Mouse (Mus musculus): Measurements from ENCODE around the gene B3gat3. TPM values are rescaled to one million over a fixed set of nuclear protein-coding genes. Genes with fewer than 3 reads are reported as not detected.
A peak's percentile ranks its signal among the peaks of the same experiment; 100 is the strongest.
"Not testable (repeated sequence)": the region's sequence is repeated elsewhere in the genome, so short reads cannot be mapped to it uniquely, and the experiment has no call there.

The B3gat3 gene
- polyA plus RNA-seq, 1 experiment from 2014 or later = 32.8 TPM

DNA sequence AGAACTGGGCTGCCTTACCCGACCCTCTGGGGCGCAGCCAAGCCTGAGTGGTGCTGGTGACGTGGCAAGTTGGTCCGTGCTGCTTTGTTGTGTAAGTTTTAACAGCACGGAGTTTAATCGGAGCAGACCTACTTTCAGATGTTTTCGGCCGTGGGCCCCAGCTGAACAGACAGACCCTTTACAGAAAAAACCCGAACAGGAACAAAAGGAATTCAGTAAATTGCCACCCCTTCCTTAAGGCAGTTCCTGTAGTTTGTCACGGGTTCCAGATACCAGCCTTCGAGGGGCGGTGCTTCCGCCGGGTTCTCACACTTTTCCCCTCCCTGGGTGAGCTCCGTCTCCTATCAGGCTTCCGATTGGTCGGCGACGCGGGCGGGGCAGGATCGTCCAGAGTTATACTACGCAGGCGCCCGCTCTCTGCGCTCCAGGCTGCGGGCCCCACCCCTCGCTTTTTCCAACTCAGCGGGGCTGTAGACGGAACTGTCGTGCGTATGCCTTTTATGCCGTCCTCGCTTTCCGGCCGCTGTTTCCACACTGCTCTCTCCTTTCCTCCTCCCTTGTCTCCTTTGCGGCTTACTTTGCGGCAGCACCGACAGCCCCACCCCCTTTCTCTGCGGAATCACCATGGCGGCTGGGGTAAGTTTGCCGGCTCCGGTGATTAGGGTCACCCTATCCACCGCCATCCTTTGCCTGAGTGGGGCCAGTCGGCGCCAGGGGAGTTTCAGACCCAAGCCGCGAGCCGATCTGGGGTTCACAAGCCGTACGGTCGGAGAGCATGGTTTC lies 46.6 kb downstream of the B3gat3 start, which contains the start of gene Eef1g:
Gene Eef1g, plus strand, starts transcription at position 452 of the 783 bp plus-strand sequence.
- Histone ChIP-seq H3K4me1 (ENCODE audit: control insufficient read depth, insufficient read depth, low read length) (no peaks in the 10 kb centered on the region), H3K4me2 (ENCODE audit: low read depth, low read length) (peak within 1 kb of the TSS; percentile 62), H3K4me3 (ENCODE audit: low read depth, low read length) (peak within 1 kb of the TSS; percentile 59), H3K27me3 (ENCODE audit: control insufficient read depth, insufficient read depth, low read length) (no peaks in the 10 kb centered on the region), H3K9ac (replicated peaks; ENCODE audit: low read length) (peak within 1 kb of the TSS; percentile 66), H3K9me3 (replicated peaks; ENCODE audit: control insufficient read depth, low read length) (no peaks in the 10 kb centered on the region), H3K36me3 (replicated peaks; ENCODE audit: control insufficient read depth, insufficient read depth, low read depth, low read length) (peaks cover 6% of the 10 kb centered on the region), H3K27ac (replicated peaks; ENCODE audit: low read depth, low read length) (peak within 1 kb of the TSS; percentile 78)
- under 1% methylated on average over 52 of the region's 52 CpGs for WGBS
- ATAC-seq (replicated peaks; ENCODE audit: insufficient number of reproducible peaks, low FRiP score, low TSS enrichment, low read depth) = peak; percentile 99
- peak; percentile 99 for DNase-seq (ENCODE audit: low spot score)

DNA sequence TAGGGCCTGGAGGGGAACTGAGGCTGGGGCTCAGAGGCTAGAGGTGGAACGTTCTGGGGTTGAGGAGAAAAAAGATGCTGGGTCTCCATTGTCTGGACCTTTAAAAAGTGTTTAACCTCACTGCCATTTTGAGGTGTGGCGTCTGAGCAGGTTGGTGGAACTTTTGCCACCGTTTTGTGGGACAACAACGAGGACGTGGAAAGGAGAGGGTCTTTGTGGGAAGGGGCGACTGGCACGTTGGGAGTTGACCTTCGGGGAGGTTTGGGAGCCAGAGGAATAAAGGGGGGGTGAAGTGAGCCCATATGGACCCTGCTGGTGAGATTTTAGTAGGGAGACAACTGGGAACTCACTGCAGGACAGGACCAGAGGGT lies 47.2 kb downstream of the B3gat3 start:
- H3K36me3 ChIP-seq (replicated peaks; ENCODE audit: control insufficient read depth, insufficient read depth, low read depth, low read length) = peaks cover 6% of the 10 kb centered on the region
- DNase-seq (ENCODE audit: low spot score) (no peak), ATAC-seq (replicated peaks; ENCODE audit: insufficient number of reproducible peaks, low FRiP score, low TSS enrichment, low read depth) (no peak)
- peak overlapping the region; percentile 62 for H3K4me2 ChIP-seq (ENCODE audit: low read depth, low read length)
- WGBS = under 1% methylated on average over 8 of the region's 8 CpGs
- H3K9ac ChIP-seq (replicated peaks; ENCODE audit: low read length) = peak overlapping the region; percentile 66
- H3K4me1 ChIP-seq (ENCODE audit: control insufficient read depth, insufficient read depth, low read length) = no peaks in the 10 kb centered on the region
- H3K27ac ChIP-seq (replicated peaks; ENCODE audit: low read depth, low read length) = peak overlapping the region; percentile 48; the same call in 1 of the 2 replicates
- H3K4me3 ChIP-seq (ENCODE audit: low read depth, low read length) = peak overlapping the region; percentile 59
- H3K9me3 ChIP-seq (replicated peaks; ENCODE audit: control insufficient read depth, low read length) = no peaks in the 10 kb centered on the region
- H3K27me3 ChIP-seq (ENCODE audit: control insufficient read depth, insufficient read depth, low read length) = no peaks in the 10 kb centered on the region

DNA sequence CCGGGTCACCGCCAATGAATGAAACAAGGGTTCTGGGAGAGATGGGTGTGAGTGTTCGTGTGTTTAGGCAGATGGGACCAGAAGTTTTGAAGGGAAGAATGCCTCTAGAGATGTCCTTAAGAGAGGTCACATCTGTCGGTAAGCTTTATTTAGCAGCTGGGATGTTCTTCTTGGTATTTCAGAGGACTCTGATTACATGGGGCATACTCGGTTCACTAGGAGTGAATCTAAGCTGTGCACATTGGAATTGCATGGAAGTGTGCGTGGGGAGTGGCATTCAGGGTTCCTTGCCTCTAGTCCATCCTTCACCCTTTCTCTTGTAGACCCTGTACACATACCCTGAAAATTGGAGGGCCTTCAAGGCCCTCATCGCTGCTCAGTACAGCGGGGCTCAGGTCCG lies 47.7 kb downstream of the B3gat3 start:
- Histone ChIP-seq H3K9ac (replicated peaks; ENCODE audit: low read length) (peak overlapping the region; percentile 66), H3K4me2 (ENCODE audit: low read depth, low read length) (peak overlapping the region; percentile 62), H3K27me3 (ENCODE audit: control insufficient read depth, insufficient read depth, low read length) (no peaks in the 10 kb centered on the region), H3K36me3 (replicated peaks; ENCODE audit: control insufficient read depth, insufficient read depth, low read depth, low read length) (peaks cover 5% of the 10 kb centered on the region), H3K4me1 (ENCODE audit: control insufficient read depth, insufficient read depth, low read length) (no peaks in the 10 kb centered on the region), H3K27ac (replicated peaks; ENCODE audit: low read depth, low read length) (no peak overlapping the region), H3K4me3 (ENCODE audit: low read depth, low read length) (peak overlapping the region; percentile 59), H3K9me3 (replicated peaks; ENCODE audit: control insufficient read depth, low read length) (no peaks in the 10 kb centered on the region)
- DNase-seq (ENCODE audit: low spot score) = no peak
- WGBS = 5% methylated on average over 9 of the region's 9 CpGs
- no peak for ATAC-seq (replicated peaks; ENCODE audit: insufficient number of reproducible peaks, low FRiP score, low TSS enrichment, low read depth)

DNA sequence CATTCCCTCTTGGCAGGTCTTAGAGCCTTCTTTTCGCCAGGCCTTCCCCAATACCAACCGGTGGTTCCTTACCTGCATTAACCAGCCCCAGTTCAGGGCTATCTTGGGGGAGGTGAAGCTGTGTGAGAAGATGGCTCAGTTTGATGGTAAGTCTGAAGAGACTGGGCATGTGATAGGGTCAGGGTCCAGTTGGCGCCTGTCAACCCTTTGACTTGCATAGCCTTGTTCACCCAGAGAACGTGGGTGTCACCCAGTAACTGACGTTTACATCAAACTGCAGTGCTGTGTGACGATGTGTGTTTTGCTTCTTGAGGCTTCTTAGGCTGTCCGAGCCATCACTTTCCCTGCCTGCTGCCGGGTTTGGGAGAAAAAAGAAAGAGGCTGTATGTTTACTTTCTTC lies 52.3 kb downstream of the B3gat3 start:
- not testable (repeated sequence) for DNase-seq (ENCODE audit: low spot score); H3K27ac ChIP-seq (replicated peaks; ENCODE audit: low read depth, low read length); ATAC-seq (replicated peaks; ENCODE audit: insufficient number of reproducible peaks, low FRiP score, low TSS enrichment, low read depth); H3K36me3 ChIP-seq (replicated peaks; ENCODE audit: control insufficient read depth, insufficient read depth, low read depth, low read length); H3K9ac ChIP-seq (replicated peaks; ENCODE audit: low read length); H3K9me3 ChIP-seq (replicated peaks; ENCODE audit: control insufficient read depth, low read length); H3K4me3 ChIP-seq (ENCODE audit: low read depth, low read length); H3K4me2 ChIP-seq (ENCODE audit: low read depth, low read length); H3K27me3 ChIP-seq (ENCODE audit: control insufficient read depth, insufficient read depth, low read length); H3K4me1 ChIP-seq (ENCODE audit: control insufficient read depth, insufficient read depth, low read length)
- WGBS = 87% methylated on average over 8 of the region's 8 CpGs

DNA sequence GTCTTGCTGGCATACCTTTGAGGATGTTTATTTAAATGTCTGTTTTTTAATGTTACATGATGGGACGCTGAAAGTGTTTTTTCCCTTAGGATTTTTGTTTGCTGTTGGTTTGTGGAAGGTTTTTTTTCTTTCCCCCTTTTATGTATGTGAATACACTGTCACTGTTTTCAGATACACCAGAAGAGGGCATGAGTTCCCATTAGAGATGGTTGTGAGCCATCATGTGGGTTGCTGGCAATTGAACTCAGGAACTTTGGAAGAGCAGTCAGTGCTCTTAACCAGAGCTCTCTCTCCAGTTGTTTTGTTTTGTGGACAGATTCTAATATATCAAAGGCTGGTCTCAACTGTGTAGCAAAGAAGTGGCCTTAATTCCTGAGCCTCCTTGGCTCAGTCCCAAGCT lies 54.5 kb downstream of the B3gat3 start:
- peaks cover 19% of the 10 kb centered on the region for H3K36me3 ChIP-seq (replicated peaks; ENCODE audit: control insufficient read depth, insufficient read depth, low read depth, low read length)
- WGBS = 83% methylated on average over 1 of the region's 1 CpGs
- no peak for ATAC-seq (replicated peaks; ENCODE audit: insufficient number of reproducible peaks, low FRiP score, low TSS enrichment, low read depth)

DNA sequence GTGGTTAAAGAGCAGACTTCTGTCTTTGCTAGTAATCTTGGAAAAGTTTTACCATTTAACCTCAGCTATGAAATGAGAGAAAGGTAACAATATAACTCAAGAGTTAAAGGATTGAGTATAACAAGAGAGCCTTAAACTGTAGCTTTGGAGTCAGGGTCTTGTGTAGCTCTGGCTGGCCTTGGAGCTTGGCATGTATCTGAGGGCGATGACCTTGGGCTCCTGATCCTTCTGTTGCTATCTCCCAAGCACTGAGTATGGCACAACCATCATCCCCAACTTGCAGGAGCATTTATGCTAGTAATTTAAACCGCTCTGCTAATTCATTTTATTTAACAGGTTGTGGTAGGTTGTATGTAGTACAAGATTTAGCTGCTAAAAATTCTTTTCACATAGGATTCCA lies 55.3 kb downstream of the B3gat3 start:
- Histone ChIP-seq H3K27me3 (ENCODE audit: control insufficient read depth, insufficient read depth, low read length) (no peaks in the 10 kb centered on the region), H3K36me3 (replicated peaks; ENCODE audit: control insufficient read depth, insufficient read depth, low read depth, low read length) (peaks cover 19% of the 10 kb centered on the region), H3K9ac (replicated peaks; ENCODE audit: low read length) (no peak overlapping the region), H3K27ac (replicated peaks; ENCODE audit: low read depth, low read length) (no peak overlapping the region), H3K4me2 (ENCODE audit: low read depth, low read length) (no peak overlapping the region), H3K4me1 (ENCODE audit: control insufficient read depth, insufficient read depth, low read length) (no peaks in the 10 kb centered on the region), H3K9me3 (replicated peaks; ENCODE audit: control insufficient read depth, low read length) (no peaks in the 10 kb centered on the region), H3K4me3 (ENCODE audit: low read depth, low read length) (no peak overlapping the region)
- ATAC-seq (replicated peaks; ENCODE audit: insufficient number of reproducible peaks, low FRiP score, low TSS enrichment, low read depth) (no peak), DNase-seq (ENCODE audit: low spot score) (no peak)
- WGBS = 91% methylated on average over 2 of the region's 2 CpGs

More for the DNA sequence above, 54.5 kb downstream of the B3gat3 start:
- Histone ChIP-seq H3K27ac (replicated peaks; ENCODE audit: low read depth, low read length) (no peak overlapping the region), H3K9ac (replicated peaks; ENCODE audit: low read length) (no peak overlapping the region), H3K4me3 (ENCODE audit: low read depth, low read length) (no peak overlapping the region), H3K27me3 (ENCODE audit: control insufficient read depth, insufficient read depth, low read length) (no peaks in the 10 kb centered on the region), H3K4me1 (ENCODE audit: control insufficient read depth, insufficient read depth, low read length) (no peaks in the 10 kb centered on the region), H3K4me2 (ENCODE audit: low read depth, low read length) (no peak overlapping the region), H3K9me3 (replicated peaks; ENCODE audit: control insufficient read depth, low read length) (no peaks in the 10 kb centered on the region)
- no peak for DNase-seq (ENCODE audit: low spot score)

DNA sequence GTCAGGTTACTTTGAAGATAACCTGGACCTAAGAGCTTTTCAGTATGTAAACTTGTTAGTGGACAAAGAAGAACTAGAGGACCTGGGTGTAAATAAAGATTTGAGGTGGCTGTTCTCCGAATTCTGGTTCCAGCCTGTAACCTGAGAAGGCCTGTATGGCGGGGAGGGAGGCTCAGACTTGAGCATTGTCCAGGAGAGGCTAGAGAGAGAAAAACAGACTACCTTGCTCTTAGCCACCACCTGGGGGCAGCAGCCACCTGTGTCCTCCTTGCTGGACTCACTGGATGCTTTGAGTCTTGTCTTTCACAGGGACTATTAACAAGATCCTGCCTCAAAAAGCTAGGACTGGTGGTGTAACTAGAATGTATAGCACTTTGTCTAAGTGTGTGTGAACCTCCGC lies 56.4 kb downstream of the B3gat3 start:
- ATAC-seq (replicated peaks; ENCODE audit: insufficient number of reproducible peaks, low FRiP score, low TSS enrichment, low read depth) = peak; percentile 58; the same call in 1 of the 2 replicates

More for the DNA sequence above, 56.4 kb downstream of the B3gat3 start:
- no peaks in the 10 kb centered on the region for H3K4me1 ChIP-seq (ENCODE audit: control insufficient read depth, insufficient read depth, low read length)
- peaks cover 16% of the 10 kb centered on the region for H3K36me3 ChIP-seq (replicated peaks; ENCODE audit: control insufficient read depth, insufficient read depth, low read depth, low read length)
- no peak overlapping the region for H3K4me2 ChIP-seq (ENCODE audit: low read depth, low read length)
- no peak overlapping the region for H3K27ac ChIP-seq (replicated peaks; ENCODE audit: low read depth, low read length)
- no peak overlapping the region for H3K4me3 ChIP-seq (ENCODE audit: low read depth, low read length)
- whole genome bisulfite sequencing = 34% methylated on average over 3 of the region's 3 CpGs
- H3K9ac ChIP-seq (replicated peaks; ENCODE audit: low read length) = no peak overlapping the region
- no peaks in the 10 kb centered on the region for H3K9me3 ChIP-seq (replicated peaks; ENCODE audit: control insufficient read depth, low read length)
- peak; percentile 83 for DNase-seq (ENCODE audit: low spot score)
- H3K27me3 ChIP-seq (ENCODE audit: control insufficient read depth, insufficient read depth, low read length) = no peaks in the 10 kb centered on the region

Measured in embryonic facial prominence, embryonic 11.5 days (tissue).